ENCODE assay signal across 16 mouse cellular contexts in the genomic region with DNA sequence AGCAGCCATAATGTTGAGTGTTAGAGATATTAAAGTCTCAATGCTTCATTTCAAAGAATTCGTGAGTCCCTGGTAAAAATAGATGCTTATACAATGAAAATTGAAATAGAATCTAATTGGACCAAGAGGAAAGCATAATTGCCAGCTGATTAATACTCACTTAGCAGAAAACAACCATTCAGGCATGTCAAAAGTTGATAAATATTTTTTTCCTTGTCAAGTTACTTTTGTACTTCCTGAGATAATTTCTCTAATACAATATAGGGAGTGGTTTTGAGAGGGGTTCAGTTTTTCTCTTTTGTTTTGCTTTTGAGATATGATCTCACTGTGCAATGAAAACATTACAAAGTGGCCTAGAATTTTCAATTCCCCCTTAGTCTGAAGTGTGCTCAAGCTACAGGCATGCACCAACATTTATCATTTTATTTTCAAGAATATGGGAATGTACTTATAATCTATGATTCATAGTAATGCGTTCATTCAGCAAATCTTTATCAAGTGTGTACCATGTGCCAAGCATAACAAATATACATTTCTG.
"Had no signal": no experiment of that assay in that cellular context is flagged by ENCODE, and none has a peak within 500 bp of the region (broad histone marks: within the 10 kb centered on the region; RNA-seq: fewer than 3 reads in every experiment).

No protein-coding gene starts in this region.

- DNase-seq: retina, postnatal 1 day; right cerebral cortex, adult 18-20 months; right cerebral cortex, postnatal 14 days; right cerebral cortex, postnatal 25 days; right cerebral cortex, postnatal 4 days; spleen, adult 18-20 months; thymus, adult 18-20 months; thymus, adult 2 months; thymus, postnatal 14 days; thymus, postnatal 25 days; thymus, postnatal 36 days; thymus, postnatal 4 days had no signal

- H3K9ac ChIP-seq: neural tube, embryonic 13.5 days; neural tube, embryonic 15.5 days; stomach, embryonic 15.5 days had no signal

- H3K27me3 ChIP-seq: neural tube, embryonic 13.5 days; neural tube, embryonic 15.5 days; stomach, embryonic 15.5 days had no signal

- H3K27ac ChIP-seq: neural tube, embryonic 13.5 days; neural tube, embryonic 15.5 days; stomach, embryonic 15.5 days; stomach, postnatal 0 days had no signal

- H3K4me3 ChIP-seq: neural tube, embryonic 13.5 days; neural tube, embryonic 15.5 days; stomach, embryonic 15.5 days had no signal

- H3K4me1 ChIP-seq: stomach, embryonic 15.5 days had no signal

- H3K4me2 ChIP-seq: neural tube, embryonic 13.5 days; neural tube, embryonic 15.5 days; stomach, embryonic 15.5 days had no signal

- H3K9me3 ChIP-seq: neural tube, embryonic 13.5 days; neural tube, embryonic 15.5 days; stomach, embryonic 15.5 days had no signal

- H3K36me3 ChIP-seq: neural tube, embryonic 13.5 days; neural tube, embryonic 15.5 days; stomach, embryonic 15.5 days had no signal
